Mouse (Mus musculus) liver, embryonic 11.5 days (tissue): ENCODE measurements around the gene Zfp341. TPM values are rescaled to one million over a fixed set of nuclear protein-coding genes. Genes with fewer than 3 reads are reported as not detected.
A peak's percentile ranks its signal among the peaks of the same experiment; 100 is the strongest.

Experiments used
- ATAC-seq: fragments of 200-750 bp; cut with Nextera tagmentation; replicated peaks from 2 replicates; pipeline ENCODE4 v1.8.0; 2017; ENCODE audit warnings: moderate number of reproducible peaks, mild to moderate bottlenecking, moderate TSS enrichment, moderate library complexity; ENCODE audit not compliant: low FRiP score
- DNase-seq: peaks from one replicate; pipeline ENCODE4 v3.0.0-alpha.2; 2017; ENCODE audit warnings: low spot score
- H3K27ac ChIP-seq: fragments of 300-500 bp; sonication (generic); 2 replicates; pipeline ENCODE4 v1.5.1; 2014; ENCODE audit warnings: mild to moderate bottlenecking, low read depth, low read length, control low read depth
- H3K27me3 ChIP-seq: fragments of 300-500 bp; sonication (generic); replicated peaks from 2 replicates; pipeline ENCODE4 v1.6.1; 2014; ENCODE audit warnings: low read length, mixed read lengths; ENCODE audit not compliant: control insufficient read depth, insufficient read depth
- H3K36me3 ChIP-seq: fragments of 300-500 bp; sonication (generic); 2 replicates; pipeline ENCODE4 v1.6.1; 2014; ENCODE audit warnings: mild to moderate bottlenecking, low read length, moderate library complexity, mixed read lengths; ENCODE audit not compliant: control insufficient read depth, insufficient read depth
- H3K4me1 ChIP-seq: fragments of 300-500 bp; sonication (generic); replicated peaks from 2 replicates; pipeline ENCODE4 v1.6.1; 2014; ENCODE audit warnings: low read length, mixed read lengths; ENCODE audit not compliant: control insufficient read depth, insufficient read depth
- H3K4me2 ChIP-seq: fragments of 300-500 bp; sonication (generic); 2 replicates; pipeline ENCODE4 v1.6.1; 2014; ENCODE audit warnings: mild to moderate bottlenecking, control low read depth, moderate library complexity
- H3K4me3 ChIP-seq: fragments of 300-500 bp; sonication (generic); 2 replicates; pipeline ENCODE4 v1.5.1; 2014; ENCODE audit warnings: low read depth, low read length, control low read depth
- H3K9ac ChIP-seq: fragments of 300-500 bp; sonication (generic); 2 replicates; pipeline ENCODE4 v1.6.1; 2014; ENCODE audit warnings: low read depth, low read length, control low read depth
- H3K9me3 ChIP-seq: fragments of 300-500 bp; sonication (generic); 2 replicates; pipeline ENCODE4 v1.6.1; 2016; ENCODE audit warnings: low read length, inconsistent platforms, mixed read lengths; ENCODE audit not compliant: control insufficient read depth
- WGBS: fragments of 180-500 bp; shearing (Covaris S2); extraction: QIAGEN DNeasy Blood & Tissue Kit; methylation state at CpG from one replicate; pipeline ENCODE4 v1.1.7; 2014; 5-methylcytosine and 5-hydroxymethylcytosine counted together
- polyA plus RNA-seq: library from polyadenylated mRNA; unstranded; fragments of >200 nt; fragmentation: Nextera tagmentation; extraction: Ambion mirVana; gene quantifications from 2 replicates; pipeline ENCODE4 v1.2.1, GENCODE M21; 2014

Zfp341 gene
- polyA plus RNA-seq, 1 experiment from 2014 or later: 1.3 TPM

GRCm38 (mm10) chr2:154597399-154597798, 15.7 kb upstream of the Zfp341 start:
- Histone ChIP-seq H3K9me3 (no peaks in the 10 kb centered on the region), H3K9ac (no peak overlapping the region), H3K4me1 (no peaks in the 10 kb centered on the region; the same call in 1 of the 2 replicates), H3K27me3 (no peaks in the 10 kb centered on the region), H3K27ac (no peak overlapping the region), H3K36me3 (0 out of 2 replicates have a peak, but pooled peaks cover 2% of the 10 kb centered on the region), H3K4me3 (no peak overlapping the region), H3K4me2 (no peak overlapping the region)
- DNase-seq (no peak), ATAC-seq (no peak)
- 87% methylated on average over 3 of the region's 3 CpGs for WGBS

GRCm38 (mm10) chr2:154600586-154600985, 12.5 kb upstream of the Zfp341 start:
- no peaks in the 10 kb centered on the region for H3K36me3 ChIP-seq
- H3K4me2 ChIP-seq: no peak overlapping the region
- no peak for DNase-seq
- no peak overlapping the region for H3K9ac ChIP-seq
- no peaks in the 10 kb centered on the region for H3K27me3 ChIP-seq
- H3K27ac ChIP-seq: no peak overlapping the region
- no peaks in the 10 kb centered on the region for H3K9me3 ChIP-seq
- WGBS: 68% methylated on average over 6 of the region's 6 CpGs
- H3K4me1 ChIP-seq: peaks cover 6% of the 10 kb centered on the region
- no peak for ATAC-seq
- no peak overlapping the region for H3K4me3 ChIP-seq

- H3K27me3 ChIP-seq: no peaks in the 10 kb centered on the region
- no peak overlapping the region for H3K4me3 ChIP-seq
- H3K36me3 ChIP-seq: no peaks in the 10 kb centered on the region
- no peak overlapping the region for H3K4me2 ChIP-seq
- H3K9me3 ChIP-seq: no peaks in the 10 kb centered on the region
- no peak overlapping the region for H3K27ac ChIP-seq
- WGBS: 69% methylated on average over 3 of the region's 3 CpGs
- H3K9ac ChIP-seq: no peak overlapping the region
- peaks cover 6% of the 10 kb centered on the region for H3K4me1 ChIP-seq
- ATAC-seq (no peak), DNase-seq (no peak)
Measured at GRCm38 (mm10) chr2:154601324-154601723, 11.8 kb upstream of the Zfp341 start.

- Histone ChIP-seq H3K4me2 (peak overlapping the region; percentile 90), H3K27me3 (no peaks in the 10 kb centered on the region), H3K4me1 (peaks cover 6% of the 10 kb centered on the region), H3K9ac (peak overlapping the region; percentile 85), H3K9me3 (no peaks in the 10 kb centered on the region), H3K4me3 (peak overlapping the region; percentile 86), H3K27ac (peak overlapping the region; percentile 78), H3K36me3 (no peaks in the 10 kb centered on the region)
- DNase-seq (no peak), ATAC-seq (peak; percentile 51; the same call in 1 of the 2 replicates)
- 11% methylated on average over 22 of the region's 22 CpGs for WGBS
Measured at GRCm38 (mm10) chr2:154603007-154603637, 10.0 kb upstream of the Zfp341 start.

- H3K4me2 ChIP-seq: peak within 1 kb of the TSS; percentile 90
- peak within 1 kb of the TSS; percentile 85 for H3K9ac ChIP-seq
- peak within 1 kb of the TSS; percentile 78 for H3K27ac ChIP-seq
- H3K27me3 ChIP-seq: no peaks in the 10 kb centered on the region
- H3K36me3 ChIP-seq: no peaks in the 10 kb centered on the region
- no peaks in the 10 kb centered on the region for H3K9me3 ChIP-seq
- 0% methylated on average over 13 of the region's 13 CpGs for WGBS
- peak; percentile 99 for ATAC-seq
- H3K4me1 ChIP-seq: peaks cover 6% of the 10 kb centered on the region
- peak; percentile 93 for DNase-seq
- peak within 1 kb of the TSS; percentile 86 for H3K4me3 ChIP-seq
Measured at GRCm38 (mm10) chr2:154603638-154604153, 9.4 kb upstream of the Zfp341 start, which contains the start of gene Pxmp4. TSS of gene Pxmp4 (minus strand) at chr2:154603708.

GRCm38 (mm10) chr2:154604156-154604555, 8.9 kb upstream of the Zfp341 start:
- ATAC-seq (peak; percentile 5; the same call in 1 of the 2 replicates), DNase-seq (no peak)
- Histone ChIP-seq H3K9me3 (no peaks in the 10 kb centered on the region), H3K27me3 (no peaks in the 10 kb centered on the region), H3K4me3 (peak overlapping the region; percentile 86), H3K4me2 (peak overlapping the region; percentile 90), H3K36me3 (no peaks in the 10 kb centered on the region), H3K9ac (peak overlapping the region; percentile 70), H3K4me1 (peaks cover 6% of the 10 kb centered on the region), H3K27ac (peak overlapping the region; percentile 75)
- 25% methylated on average over 7 of the region's 7 CpGs for WGBS

GRCm38 (mm10) chr2:154606965-154607364, 6.1 kb upstream of the Zfp341 start:
- H3K4me2 ChIP-seq: no peak overlapping the region
- H3K4me3 ChIP-seq: no peak overlapping the region
- DNase-seq (no peak), ATAC-seq (no peak)
- no peak overlapping the region for H3K9ac ChIP-seq
- no peaks in the 10 kb centered on the region for H3K36me3 ChIP-seq
- no peak overlapping the region for H3K27ac ChIP-seq
- H3K9me3 ChIP-seq: no peaks in the 10 kb centered on the region
- H3K4me1 ChIP-seq: peaks cover 6% of the 10 kb centered on the region
- H3K27me3 ChIP-seq: no peaks in the 10 kb centered on the region
- 88% methylated on average over 1 of the region's 1 CpGs for WGBS

GRCm38 (mm10) chr2:154609050-154609767, 3.9 kb upstream of the Zfp341 start:
- H3K4me2 ChIP-seq: no peak overlapping the region
- no peak for DNase-seq
- H3K27ac ChIP-seq: no peak overlapping the region
- H3K27me3 ChIP-seq: no peaks in the 10 kb centered on the region
- ATAC-seq: no peak
- no peak overlapping the region for H3K9ac ChIP-seq
- H3K4me3 ChIP-seq: no peak overlapping the region
- no peaks in the 10 kb centered on the region for H3K9me3 ChIP-seq
- 51% methylated on average over 10 of the region's 10 CpGs for WGBS
- H3K4me1 ChIP-seq: peaks cover 6% of the 10 kb centered on the region
- H3K36me3 ChIP-seq: no peaks in the 10 kb centered on the region
